Mouse (Mus musculus): Measurements from ENCODE around the gene Nek10.
A peak's percentile ranks its signal among the peaks of the same experiment; 100 is the strongest.

- TF ChIP-seq CTCF (IDR thresholded peaks at IDR 0.05; ENCODE audit: extremely low read depth, insufficient read depth, insufficient read length, insufficient replicate concordance) (peak; percentile 69; the same call in 1 of the 2 replicates), POLR2A (IDR thresholded peaks at IDR 0.05; ENCODE audit: low read depth, low read length) (no peak)
Measured at GRCm38 (mm10) chr14:14863690-14864356, 60.6 kb downstream of the Nek10 start.
